ENCODE assay signal across 8 mouse cellular contexts in the genomic region with DNA sequence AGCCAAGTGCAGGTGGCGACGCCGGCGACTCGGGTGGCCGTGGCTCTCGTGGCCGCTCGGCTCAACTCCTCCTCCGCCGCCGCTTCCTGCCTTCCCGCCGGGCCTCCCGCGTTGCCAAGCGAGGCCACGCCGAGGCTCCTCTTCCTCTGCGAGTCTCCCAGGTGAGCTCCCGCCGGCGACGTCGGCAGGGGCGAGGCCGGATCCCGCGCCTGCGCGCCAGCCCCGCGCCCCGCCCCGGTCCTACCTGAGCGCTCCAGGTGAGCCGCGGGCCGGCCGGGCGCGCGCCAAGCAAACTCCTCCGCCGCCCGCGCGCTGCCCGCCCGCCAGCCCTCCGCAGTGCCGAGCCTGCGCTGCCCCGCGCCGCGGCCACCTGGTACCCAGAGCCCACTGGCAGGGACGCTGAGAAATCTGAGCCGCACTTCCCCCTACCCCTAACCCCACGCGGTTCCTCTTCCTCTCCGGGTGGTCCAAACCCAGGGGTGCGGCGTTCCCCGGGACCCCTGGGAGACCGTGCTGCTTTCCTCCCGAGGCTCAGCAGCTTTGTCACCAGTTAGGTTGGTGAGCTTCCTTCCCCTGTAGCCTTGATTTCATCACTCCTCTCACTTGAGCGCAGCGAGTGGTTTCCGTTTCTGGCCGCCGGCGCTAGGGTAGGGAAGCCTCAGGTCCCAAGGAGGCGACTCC. TPM values are rescaled to one million over a fixed set of nuclear protein-coding genes. Genes with fewer than 3 reads are reported as not detected.
DNase-seq lines count a peak whose midpoint lies in the region; ATAC-seq and TF ChIP-seq lines count a peak whose summit lies in the region.

A gene (minus strand): TSS at position 404 of the 681 bp plus-strand sequence.

- H3K4me2 ChIP-seq in liver, embryonic 11.5 days, result peak within 1 kb of the TSS; percentile 97
- peak within 1 kb of the TSS; percentile 100 for H3K4me2 ChIP-seq in midbrain, embryonic 16.5 days (ENCODE audit: low read length)

- H3K27ac ChIP-seq in liver, embryonic 11.5 days (ENCODE audit: low read depth, low read length), result no peak within 1 kb of the TSS
- H3K27ac ChIP-seq in midbrain, embryonic 16.5 days (ENCODE audit: low read length), result no peak within 1 kb of the TSS

- peaks cover 29% of the 10 kb centered on the region for H3K27me3 ChIP-seq in liver, embryonic 11.5 days (replicated peaks; ENCODE audit: control insufficient read depth, insufficient read depth, low read length)
- peaks cover 6% of the 10 kb centered on the region for H3K27me3 ChIP-seq in midbrain, embryonic 16.5 days (ENCODE audit: control insufficient read depth, insufficient read depth, low read depth, low read length)
- peaks cover 5% of the 10 kb centered on the region; the same call in 1 of the 2 replicates for H3K27me3 ChIP-seq in splenic B cell, adult 2 months (ENCODE audit: control insufficient read depth, insufficient read depth, low read length, poor library complexity, severe bottlenecking)

- ATAC-seq in cerebellum, adult (ENCODE audit: insufficient number of reproducible peaks, low FRiP score, low TSS enrichment), result peak; percentile 53; the same call in 1 of the 2 replicates
- ATAC-seq in liver, embryonic 11.5 days (replicated peaks; ENCODE audit: low FRiP score), result peak; percentile 54
- peak; percentile 77 for ATAC-seq in midbrain, embryonic 16.5 days

- TF ChIP-seq POLR2A in brain, embryonic 14.5 days (IDR thresholded peaks at IDR 0.05; ENCODE audit: borderline replicate concordance, extremely low read depth, insufficient read depth, insufficient read length, poor library complexity, severe bottlenecking), result no peak

- peak within 1 kb of the TSS; percentile 61 for H3K4me3 ChIP-seq in liver, embryonic 11.5 days (ENCODE audit: low read depth, low read length)
- H3K4me3 ChIP-seq in midbrain, embryonic 16.5 days (ENCODE audit: low read depth, low read length), result peak within 1 kb of the TSS; percentile 75

- H3K9me3 ChIP-seq in liver, embryonic 11.5 days (ENCODE audit: control insufficient read depth, low read length), result no peaks in the 10 kb centered on the region
- no peaks in the 10 kb centered on the region for H3K9me3 ChIP-seq in midbrain, embryonic 16.5 days (replicated peaks; ENCODE audit: control insufficient read depth, low read length, poor library complexity, severe bottlenecking)

- peaks cover 4% of the 10 kb centered on the region; the same call in 1 of the 2 replicates for H3K4me1 ChIP-seq in liver, embryonic 11.5 days (replicated peaks; ENCODE audit: control insufficient read depth, insufficient read depth, low read length)
- H3K4me1 ChIP-seq in midbrain, embryonic 16.5 days (ENCODE audit: control insufficient read depth, insufficient read depth, low read length), result peaks cover 10% of the 10 kb centered on the region

- under 1% methylated on average over 68 of the region's 74 CpGs for WGBS in liver, embryonic 11.5 days
- WGBS in midbrain, embryonic 16.5 days, result under 1% methylated on average over 45 of the region's 74 CpGs

- no peak for DNase-seq in cerebellum, adult 11-12 months
- peak; percentile 44 for DNase-seq in brain, embryonic 14.5 days (ENCODE audit: low read depth)
- no peak for DNase-seq in gonadal fat pad, adult 2 months (ENCODE audit: low read depth)
- peak; percentile 71 to 73 for DNase-seq in kidney, adult 8-10 months
- DNase-seq in liver, embryonic 11.5 days (ENCODE audit: low spot score), result peak; percentile 44
- peak; percentile 6 for DNase-seq in splenic B cell, adult 2 months (ENCODE audit: low read depth, low spot score)

- H3K9ac ChIP-seq in liver, embryonic 11.5 days (ENCODE audit: low read depth, low read length), result peak within 1 kb of the TSS; percentile 8; the same call in 1 of the 2 replicates
- H3K9ac ChIP-seq in midbrain, embryonic 16.5 days (ENCODE audit: low read depth, low read length), result peak within 1 kb of the TSS; percentile 75

- no peaks in the 10 kb centered on the region for H3K36me3 ChIP-seq in liver, embryonic 11.5 days (ENCODE audit: control insufficient read depth, insufficient read depth, low read length)
- H3K36me3 ChIP-seq in midbrain, embryonic 16.5 days (ENCODE audit: control insufficient read depth, insufficient read depth, low read length), result no peaks in the 10 kb centered on the region
- H3K36me3 ChIP-seq in splenic B cell, adult 2 months (ENCODE audit: control insufficient read depth, insufficient read depth, low read length, poor library complexity, severe bottlenecking), result no peaks in the 10 kb centered on the region

- TF ChIP-seq CTCF in brain, embryonic 14.5 days (IDR thresholded peaks at IDR 0.05; ENCODE audit: borderline replicate concordance, extremely low read depth, insufficient read depth, insufficient read length), result no peak

RNA-seq across cellular contexts. Expression of the gene that starts here (rescaled TPM):
- polyA plus RNA-seq in brain, embryonic 14.5 days (2012; rRNA removed), result 1.2 and 1.4 TPM in 2 replicates
- 7.3 and 11.5 TPM in 2 replicates for polyA plus RNA-seq in gonadal fat pad, adult 2 months (2012; rRNA removed)
- polyA plus RNA-seq in liver, embryonic 11.5 days (2014; fragmentation: Nextera tagmentation; extraction: Ambion mirVana), result 0.39 and 0.51 TPM in 2 replicates
- 2.0 and 3.5 TPM in 2 replicates for polyA plus RNA-seq in midbrain, embryonic 16.5 days (2015; fragmentation: Nextera tagmentation; extraction: Ambion mirVana)

Comparison
In these comparisons a context has a peak if more than half of its experiments do, and no peak if none do; other contexts are left out.
1. Peak in DNase-seq, ATAC-seq, H3K4me3 ChIP-seq, H3K9ac ChIP-seq and H3K4me2 ChIP-seq in liver, embryonic 11.5 days; RNA of the gene not detected or under 1 TPM.
2. DNase-seq: peak in brain, embryonic 14.5 days (single experiment), kidney, adult 8-10 months (2 of 2) and splenic B cell, adult 2 months (single experiment); none in cerebellum, adult 11-12 months (single experiment) and gonadal fat pad, adult 2 months (single experiment).
3. Peak in every context shown above with its lines, with median percentiles within 50 percentile points of each other: ATAC-seq.